In genomic region chr7:45458748-45459563, GRCm38 (mm10) we compare ENCODE assay signal across 8 mouse cellular contexts. TPM values are rescaled to one million over a fixed set of nuclear protein-coding genes. Genes with fewer than 3 reads are reported as not detected.
DNase-seq lines count a peak whose midpoint lies in the region; ATAC-seq and TF ChIP-seq lines count a peak whose summit lies in the region.

No protein-coding gene starts in this region.

- DNase-seq in ZHBTc4 (ENCODE audit: low read depth, low spot score) = peak; percentile 79
- peak; percentile 88 to 92 for DNase-seq in cerebellum, postnatal 25 days
- DNase-seq in gastrocnemius, adult 2 months = peak; percentile 90
- DNase-seq in hindbrain, postnatal 0 days (ENCODE audit: low spot score) = peak; percentile 91
- DNase-seq in left cerebral cortex, postnatal 25 days (ENCODE audit: low spot score in 2 of 2) = peak; percentile 70 to 80
- peak; percentile 89 for DNase-seq in right cerebral cortex, postnatal 14 days
- DNase-seq in urinary bladder, postnatal 14 days (ENCODE audit: low spot score) = peak; percentile 80

- H3K4me2 ChIP-seq in hindbrain, postnatal 0 days (ENCODE audit: low read depth, low read length) = peak overlapping the region; percentile 62

- TF ChIP-seq CTCF in gastrocnemius, adult 2 months (IDR thresholded peaks at IDR 0.05) = no peak
- TF ChIP-seq CTCF in hindbrain, postnatal 0 days (IDR thresholded peaks at IDR 0.05; ENCODE audit: low read depth) = no peak

- WGBS in hindbrain, postnatal 0 days = under 1% methylated on average over 38 of the region's 43 CpGs

- H3K36me3 ChIP-seq in hindbrain, postnatal 0 days (ENCODE audit: insufficient read depth, low read length) = peaks cover 21% of the 10 kb centered on the region

- H3K9ac ChIP-seq in hindbrain, postnatal 0 days (replicated peaks; ENCODE audit: low read length) = peak overlapping the region; percentile 67

- intact Hi-C loops in gastrocnemius, adult 2 months (cut with DNase I) = no loop called here
- intact Hi-C loops in left cerebral cortex, postnatal 25 days (cut with DNase I) = no loop called here

- no peaks in the 10 kb centered on the region for H3K9me3 ChIP-seq in hindbrain, postnatal 0 days (ENCODE audit: low read length)

- H3K27ac ChIP-seq in gastrocnemius, adult 2 months = peak overlapping the region; percentile 97
- peak overlapping the region; percentile 94 for H3K27ac ChIP-seq in hindbrain, postnatal 0 days

- peak overlapping the region; percentile 97 for H3K4me3 ChIP-seq in gastrocnemius, adult 2 months
- H3K4me3 ChIP-seq in hindbrain, postnatal 0 days (ENCODE audit: low read length) = peak overlapping the region; percentile 50

- ATAC-seq in hindbrain, postnatal 0 days = peak; percentile 72
- ATAC-seq in megakaryocyte progenitor cell, adult 5-6 weeks (replicated peaks; ENCODE audit: poor library complexity) = peak; percentile 28

- H3K27me3 ChIP-seq in hindbrain, postnatal 0 days (ENCODE audit: insufficient read depth, low read length) = no peaks in the 10 kb centered on the region

- H3K4me1 ChIP-seq in hindbrain, postnatal 0 days (ENCODE audit: insufficient read depth, low read length) = peaks cover 18% of the 10 kb centered on the region

RNA-seq across cellular contexts. Expression of gene Ftl1, which starts 0.7 kb away (rescaled TPM):
- 100 to 1,000 TPM; 122 to 149 TPM for total RNA-seq in gastrocnemius, adult 2 months (2021)
- 2,068 and 2,255 TPM in 2 replicates for total RNA-seq in hindbrain, postnatal 0 days (2014; rRNA removed)
- 4,654 and 4,668 TPM in 2 replicates for polyA plus RNA-seq in hindbrain, postnatal 0 days (2015; fragmentation: Nextera tagmentation; extraction: Ambion mirVana)
- total RNA-seq in left cerebral cortex, postnatal 25 days (2021) = 100 to 1,000 TPM; 207 to 225 TPM
- total RNA-seq in megakaryocyte progenitor cell, adult 5-6 weeks (2015) = 1,479 and 1,608 TPM in 2 replicates
- 770 and 961 TPM in 2 replicates for total RNA-seq in megakaryocyte progenitor cell, adult 5-6 weeks (2017)

RNA-seq across cellular contexts. Expression of gene Bax, which starts 7.7 kb away (rescaled TPM):
- 10 to 100 TPM; 17.6 to 18.4 TPM for total RNA-seq in gastrocnemius, adult 2 months (2021)
- total RNA-seq in hindbrain, postnatal 0 days (2014; rRNA removed) = 117 and 131 TPM in 2 replicates
- 253 and 264 TPM in 2 replicates for polyA plus RNA-seq in hindbrain, postnatal 0 days (2015; fragmentation: Nextera tagmentation; extraction: Ambion mirVana)
- 10 to 100 TPM; 67.0 to 69.8 TPM for total RNA-seq in left cerebral cortex, postnatal 25 days (2021)
- total RNA-seq in megakaryocyte progenitor cell, adult 5-6 weeks (2015) = 20.7 and 21.5 TPM in 2 replicates
- 29.6 and 35.2 TPM in 2 replicates for total RNA-seq in megakaryocyte progenitor cell, adult 5-6 weeks (2017)

RNA-seq across cellular contexts. Expression of gene Ruvbl2, which starts 21.1 kb away (rescaled TPM):
- total RNA-seq in gastrocnemius, adult 2 months (2021) = 10 to 100 TPM; 18.2 to 28.1 TPM
- 147 and 161 TPM in 2 replicates for total RNA-seq in hindbrain, postnatal 0 days (2014; rRNA removed)
- 82.9 and 88.9 TPM in 2 replicates for polyA plus RNA-seq in hindbrain, postnatal 0 days (2015; fragmentation: Nextera tagmentation; extraction: Ambion mirVana)
- 10 to 100 TPM; 30.4 to 33.0 TPM for total RNA-seq in left cerebral cortex, postnatal 25 days (2021)
- total RNA-seq in megakaryocyte progenitor cell, adult 5-6 weeks (2015) = 180 and 205 TPM in 2 replicates
- 170 and 193 TPM in 2 replicates for total RNA-seq in megakaryocyte progenitor cell, adult 5-6 weeks (2017)

RNA-seq across cellular contexts. Expression of gene Tulp2, which starts 22.7 kb away (rescaled TPM):
- under 1 TPM in 1 of 2 experiments, not detected in 1; 0.39 TPM for total RNA-seq in gastrocnemius, adult 2 months (2021)
- 0.21 TPM in 1 of 2 replicates, not detected in the other for total RNA-seq in hindbrain, postnatal 0 days (2014; rRNA removed)
- 0.21 and 0.57 TPM in 2 replicates for polyA plus RNA-seq in hindbrain, postnatal 0 days (2015; fragmentation: Nextera tagmentation; extraction: Ambion mirVana)
- total RNA-seq in left cerebral cortex, postnatal 25 days (2021) = not detected
- total RNA-seq in megakaryocyte progenitor cell, adult 5-6 weeks (2015) = 0.07 TPM in 1 of 2 replicates, not detected in the other
- not detected in 2 replicates for total RNA-seq in megakaryocyte progenitor cell, adult 5-6 weeks (2017)

RNA-seq across cellular contexts. Expression of gene Gys1, which starts 24.3 kb away (rescaled TPM):
- total RNA-seq in gastrocnemius, adult 2 months (2021) = 100 to 1,000 TPM; 279 to 365 TPM
- total RNA-seq in hindbrain, postnatal 0 days (2014; rRNA removed) = 21.1 and 22.4 TPM in 2 replicates
- 16.1 and 16.4 TPM in 2 replicates for polyA plus RNA-seq in hindbrain, postnatal 0 days (2015; fragmentation: Nextera tagmentation; extraction: Ambion mirVana)
- total RNA-seq in left cerebral cortex, postnatal 25 days (2021) = 10 to 100 TPM; 15.7 to 16.5 TPM
- 22.6 and 26.2 TPM in 2 replicates for total RNA-seq in megakaryocyte progenitor cell, adult 5-6 weeks (2015)
- total RNA-seq in megakaryocyte progenitor cell, adult 5-6 weeks (2017) = 22.3 and 24.4 TPM in 2 replicates

Comparison
In these comparisons a context has a peak if more than half of its experiments do, and no peak if none do; other contexts are left out.
1. Peak in every context shown above with its lines: DNase-seq, ATAC-seq, H3K4me3 ChIP-seq and H3K27ac ChIP-seq.